Mouse (Mus musculus) ES-CJ7 (cell line): ENCODE measurements around the gene Srsf2.

Experiments
- DNase-seq: peaks from one replicate; pipeline ENCODE4 v3.0.0; 2011; ENCODE audit warnings: low read depth, low spot score

The Srsf2 gene

GRCm38 (mm10) chr11:116809520-116809919 lies 43.4 kb downstream of the Srsf2 start:
- DNase-seq = no peak

DNA sequence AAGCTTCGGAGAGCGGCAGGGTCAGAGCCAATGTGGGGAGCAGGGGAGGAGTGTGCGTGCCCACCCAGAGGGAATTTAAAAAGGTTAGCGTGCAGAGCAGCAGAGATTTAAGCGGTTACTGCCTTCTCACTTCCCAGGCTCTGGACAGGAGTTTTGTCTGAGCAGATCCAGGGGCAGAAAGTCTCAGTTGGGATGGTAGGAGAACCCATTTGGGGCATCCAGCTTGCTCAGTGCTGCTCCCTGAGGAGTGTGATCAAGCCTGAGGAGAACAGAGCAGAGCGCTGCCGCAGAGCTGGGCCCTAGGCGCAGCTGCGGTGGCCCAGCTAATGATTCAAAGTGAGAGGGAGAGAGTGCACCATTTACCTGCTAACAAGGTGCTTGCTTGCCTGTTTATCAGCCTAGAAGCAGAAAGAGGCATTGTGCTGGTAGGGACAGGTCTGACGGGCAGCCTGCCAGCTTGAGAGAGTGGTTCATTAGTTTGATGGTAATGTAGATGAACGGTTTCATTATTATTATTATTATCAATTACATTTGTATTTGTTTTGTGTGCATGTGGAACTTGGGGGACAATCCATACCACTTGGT lies 44.0 kb downstream of the Srsf2 start:
- peak; percentile 22 for DNase-seq

- DNase-seq = peak; percentile 83
Observed at GRCm38 (mm10) chr11:116807938-116808606, 44.8 kb downstream of the Srsf2 start.

GRCm38 (mm10) chr11:116807526-116807925 lies 45.4 kb downstream of the Srsf2 start:
- no peak for DNase-seq

GRCm38 (mm10) chr11:116807116-116807515 lies 45.8 kb downstream of the Srsf2 start:
- peak; percentile 30 for DNase-seq

DNA sequence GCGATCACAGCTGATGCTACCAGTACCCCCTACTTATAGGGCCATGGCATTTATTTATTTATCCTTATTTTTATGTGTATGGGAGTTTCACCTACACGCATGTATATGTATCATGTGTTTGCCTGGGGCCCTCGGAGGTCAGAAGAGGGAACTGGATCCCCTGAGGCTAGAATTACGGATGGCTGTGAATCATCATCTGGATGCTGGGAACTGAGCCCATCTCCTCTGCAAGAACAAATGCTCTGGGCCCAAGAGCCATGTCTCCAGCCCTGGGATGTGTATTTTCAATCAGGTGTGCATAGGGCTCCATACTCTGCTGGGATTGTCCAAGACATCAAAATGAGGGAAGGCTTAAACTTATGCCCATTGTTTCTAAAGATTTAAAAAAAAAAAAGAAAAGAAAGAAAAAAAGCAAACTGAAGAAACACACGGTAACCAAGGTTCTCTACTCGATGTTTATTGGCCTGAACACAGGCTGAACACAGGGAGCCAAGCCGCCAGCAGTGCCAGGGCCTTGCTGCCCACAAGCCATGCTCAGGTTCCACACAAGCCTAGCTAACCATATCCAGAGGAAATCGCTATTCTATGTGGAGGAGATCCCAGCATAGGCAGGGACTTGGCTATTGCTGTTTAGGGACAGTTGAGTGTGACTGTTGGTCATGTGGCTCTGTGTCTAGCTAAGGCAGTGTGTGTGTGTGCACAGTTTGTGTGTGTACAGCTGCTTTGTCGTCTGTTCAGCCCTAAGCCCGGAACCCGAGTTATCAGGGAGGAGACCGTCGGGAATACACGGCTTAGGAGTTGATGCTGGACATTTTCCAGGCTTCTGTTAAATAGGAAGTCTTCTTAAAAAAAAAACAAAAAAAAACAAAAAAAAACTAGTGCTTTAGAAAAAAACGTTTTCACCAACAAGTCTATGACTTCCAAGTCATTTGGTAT lies 46.5 kb downstream of the Srsf2 start:
- no peak for DNase-seq

- no peak for DNase-seq
Observed at GRCm38 (mm10) chr11:116802709-116803108, 50.2 kb downstream of the Srsf2 start.

GRCm38 (mm10) chr11:116801106-116801505 lies 51.8 kb downstream of the Srsf2 start:
- no peak for DNase-seq
